Mouse (Mus musculus) limb, embryonic 10.5 days (tissue): ENCODE results near the gene Lingo1. TPM values are rescaled to one million over a fixed set of nuclear protein-coding genes. Genes with fewer than 3 reads are reported as not detected.

Source experiments
- DNase-seq: peaks from one replicate; pipeline ENCODE4 v3.0.0-alpha.2; 2017; ENCODE audit warnings: low spot score
- H3K27ac ChIP-seq: fragments of 300-500 bp; sonication (generic); 2 replicates; pipeline ENCODE4 v1.5.1; 2016; ENCODE audit warnings: mild to moderate bottlenecking
- H3K27me3 ChIP-seq: fragments of 300-500 bp; sonication (generic); 2 replicates; pipeline ENCODE4 v1.6.1; 2016; ENCODE audit warnings: low read depth, mild to moderate bottlenecking; ENCODE audit not compliant: poor library complexity, severe bottlenecking
- H3K36me3 ChIP-seq: fragments of 300-500 bp; sonication (generic); 2 replicates; pipeline ENCODE4 v1.6.1; 2016; ENCODE audit warnings: mild to moderate bottlenecking, moderate library complexity
- H3K4me1 ChIP-seq: fragments of 300-500 bp; sonication (generic); 2 replicates; pipeline ENCODE4 v1.6.1; 2016
- H3K4me3 ChIP-seq: fragments of 300-500 bp; sonication (generic); 2 replicates; pipeline ENCODE4 v1.5.1; 2016; ENCODE audit warnings: mild to moderate bottlenecking, moderate library complexity
- H3K9me3 ChIP-seq: fragments of 300-500 bp; sonication (generic); replicated peaks from 2 replicates; pipeline ENCODE4 v1.6.1; 2016; ENCODE audit warnings: mild to moderate bottlenecking
- WGBS: fragments of 180-500 bp; shearing (Covaris S2); methylation state at CpG from one replicate; pipeline ENCODE4 v1.1.7; 2016; 5-methylcytosine and 5-hydroxymethylcytosine counted together
- polyA plus RNA-seq: library from polyadenylated mRNA; unstranded; fragments of >200 nt; fragmentation: Nextera tagmentation; extraction: Ambion mirVana; gene quantifications from 2 replicates; pipeline ENCODE4 v1.2.1, GENCODE M21; 2016

The Lingo1 gene
- polyA plus RNA-seq, 1 experiment from 2014 or later = 1.8 TPM

GRCm38 (mm10) chr9:56773666-56774065, 22.6 kb downstream of the Lingo1 start:
- Histone ChIP-seq H3K4me3 (no peak overlapping the region), H3K9me3 (no peaks in the 10 kb centered on the region), H3K4me1 (peaks cover 16% of the 10 kb centered on the region), H3K36me3 (no peaks in the 10 kb centered on the region), H3K27me3 (no peaks in the 10 kb centered on the region; the same call in 1 of the 2 replicates), H3K27ac (no peak overlapping the region)
- no peak for DNase-seq
- 87% methylated on average over 7 of the region's 7 CpGs for WGBS

GRCm38 (mm10) chr9:56767653-56768136, 28.6 kb downstream of the Lingo1 start:
- Histone ChIP-seq H3K4me3 (no peak overlapping the region), H3K4me1 (peaks cover 23% of the 10 kb centered on the region), H3K9me3 (no peaks in the 10 kb centered on the region), H3K27me3 (0 out of 2 replicates have a peak, but pooled peaks cover 3% of the 10 kb centered on the region), H3K36me3 (no peaks in the 10 kb centered on the region), H3K27ac (no peak overlapping the region)
- 90% methylated on average over 9 of the region's 9 CpGs for WGBS
- DNase-seq = no peak

GRCm38 (mm10) chr9:56766629-56767357, 29.5 kb downstream of the Lingo1 start:
- Histone ChIP-seq H3K27me3 (0 out of 2 replicates have a peak, but pooled peaks cover 3% of the 10 kb centered on the region), H3K9me3 (no peaks in the 10 kb centered on the region), H3K36me3 (no peaks in the 10 kb centered on the region), H3K4me1 (peaks cover 22% of the 10 kb centered on the region), H3K27ac (no peak overlapping the region), H3K4me3 (no peak overlapping the region)
- 59% methylated on average over 11 of the region's 11 CpGs for WGBS
- no peak for DNase-seq

- H3K4me1 ChIP-seq = peaks cover 23% of the 10 kb centered on the region
- DNase-seq = no peak
- no peaks in the 10 kb centered on the region for H3K9me3 ChIP-seq
- H3K27me3 ChIP-seq = peaks cover 10% of the 10 kb centered on the region; the same call in 1 of the 2 replicates
- no peaks in the 10 kb centered on the region for H3K36me3 ChIP-seq
- H3K27ac ChIP-seq = no peak overlapping the region
- no peak overlapping the region for H3K4me3 ChIP-seq
- WGBS = 88% methylated on average over 9 of the region's 9 CpGs
Measured at GRCm38 (mm10) chr9:56762106-56762562, 34.1 kb downstream of the Lingo1 start.

GRCm38 (mm10) chr9:56757791-56758190, 38.5 kb downstream of the Lingo1 start:
- H3K4me1 ChIP-seq = peaks cover 22% of the 10 kb centered on the region
- 0 out of 2 replicates have a peak overlapping the region, but pooled peaks have one; percentile 37 for H3K27ac ChIP-seq
- H3K27me3 ChIP-seq = peaks cover 7% of the 10 kb centered on the region; the same call in 1 of the 2 replicates
- no peak overlapping the region for H3K4me3 ChIP-seq
- peak; percentile 34 for DNase-seq
- no peaks in the 10 kb centered on the region for H3K36me3 ChIP-seq
- WGBS = 35% methylated on average over 11 of the region's 11 CpGs
- no peaks in the 10 kb centered on the region for H3K9me3 ChIP-seq

GRCm38 (mm10) chr9:56755119-56755518, 41.1 kb downstream of the Lingo1 start:
- 81% methylated on average over 5 of the region's 5 CpGs for WGBS
- Histone ChIP-seq H3K9me3 (no peaks in the 10 kb centered on the region), H3K4me3 (no peak overlapping the region), H3K36me3 (no peaks in the 10 kb centered on the region), H3K27ac (no peak overlapping the region), H3K4me1 (peaks cover 22% of the 10 kb centered on the region), H3K27me3 (peaks cover 7% of the 10 kb centered on the region; the same call in 1 of the 2 replicates)
- no peak for DNase-seq

GRCm38 (mm10) chr9:56753386-56753785, 42.9 kb downstream of the Lingo1 start:
- Histone ChIP-seq H3K4me1 (peaks cover 19% of the 10 kb centered on the region), H3K9me3 (no peaks in the 10 kb centered on the region), H3K27me3 (peaks cover 3% of the 10 kb centered on the region; the same call in 1 of the 2 replicates), H3K4me3 (no peak overlapping the region), H3K36me3 (no peaks in the 10 kb centered on the region), H3K27ac (no peak overlapping the region)
- DNase-seq = no peak
- WGBS = 85% methylated on average over 6 of the region's 6 CpGs

- Histone ChIP-seq H3K4me1 (peaks cover 5% of the 10 kb centered on the region; the same call in 1 of the 2 replicates), H3K9me3 (no peaks in the 10 kb centered on the region), H3K27ac (no peak overlapping the region), H3K36me3 (no peaks in the 10 kb centered on the region), H3K4me3 (no peak overlapping the region), H3K27me3 (no peaks in the 10 kb centered on the region)
- no peak for DNase-seq
- 72% methylated on average over 5 of the region's 5 CpGs for WGBS
Measured at GRCm38 (mm10) chr9:56748056-56748455, 48.2 kb downstream of the Lingo1 start.

GRCm38 (mm10) chr9:56746926-56747294, 49.4 kb downstream of the Lingo1 start:
- Histone ChIP-seq H3K9me3 (no peaks in the 10 kb centered on the region), H3K27me3 (no peaks in the 10 kb centered on the region), H3K27ac (no peak overlapping the region), H3K4me3 (no peak overlapping the region), H3K4me1 (peaks cover 5% of the 10 kb centered on the region; the same call in 1 of the 2 replicates), H3K36me3 (no peaks in the 10 kb centered on the region)
- WGBS = 69% methylated on average over 4 of the region's 4 CpGs
- no peak for DNase-seq

GRCm38 (mm10) chr9:56746195-56746925, 49.9 kb downstream of the Lingo1 start:
- Histone ChIP-seq H3K27ac (no peak overlapping the region), H3K27me3 (no peaks in the 10 kb centered on the region), H3K9me3 (no peaks in the 10 kb centered on the region), H3K4me3 (no peak overlapping the region), H3K4me1 (peaks cover 5% of the 10 kb centered on the region; the same call in 1 of the 2 replicates), H3K36me3 (no peaks in the 10 kb centered on the region)
- no peak for DNase-seq
- WGBS = 59% methylated on average over 14 of the region's 14 CpGs

- H3K9me3 ChIP-seq = no peaks in the 10 kb centered on the region
- no peaks in the 10 kb centered on the region for H3K27me3 ChIP-seq
- 71% methylated on average over 5 of the region's 5 CpGs for WGBS
- no peak overlapping the region for H3K27ac ChIP-seq
- peaks cover 5% of the 10 kb centered on the region; the same call in 1 of the 2 replicates for H3K4me1 ChIP-seq
- DNase-seq = no peak
- no peak overlapping the region for H3K4me3 ChIP-seq
- no peaks in the 10 kb centered on the region for H3K36me3 ChIP-seq
Measured at GRCm38 (mm10) chr9:56744369-56744768, 51.9 kb downstream of the Lingo1 start.

GRCm38 (mm10) chr9:56739181-56739737, 57.0 kb downstream of the Lingo1 start:
- Histone ChIP-seq H3K36me3 (no peaks in the 10 kb centered on the region), H3K27me3 (no peaks in the 10 kb centered on the region), H3K9me3 (no peaks in the 10 kb centered on the region), H3K27ac (no peak overlapping the region), H3K4me1 (no peaks in the 10 kb centered on the region), H3K4me3 (no peak overlapping the region)
- 80% methylated on average over 5 of the region's 5 CpGs for WGBS
- DNase-seq = no peak
